ENCODE assay signal across 12 mouse cellular contexts in genomic region chr13:41354591-41354990, GRCm38 (mm10).
DNase-seq lines count a peak whose midpoint lies in the region; ATAC-seq and TF ChIP-seq lines count a peak whose summit lies in the region.
"Had no signal": no experiment of that assay in that cellular context is flagged by ENCODE, and none has a peak within 500 bp of the region (broad histone marks: within the 10 kb centered on the region; RNA-seq: fewer than 3 reads in every experiment).

No protein-coding gene starts in this region.

- no peak for ATAC-seq in kidney, embryonic 14.5 days (ENCODE audit: low FRiP score, low TSS enrichment)
- no peak for ATAC-seq in embryonic facial prominence, embryonic 14.5 days (ENCODE audit: low read depth)
- no peak for ATAC-seq in hindbrain, embryonic 12.5 days (ENCODE audit: low FRiP score)
- no peak for ATAC-seq in midbrain, embryonic 15.5 days (replicated peaks)

- H3K4me2 ChIP-seq in kidney, embryonic 14.5 days (replicated peaks; ENCODE audit: low read depth, low read length): no peak overlapping the region
- H3K4me2 ChIP-seq in embryonic facial prominence, embryonic 14.5 days (ENCODE audit: low read depth, low read length): peak overlapping the region; percentile 31
- peak overlapping the region; percentile 22; the same call in 1 of the 2 replicates for H3K4me2 ChIP-seq in hindbrain, embryonic 12.5 days (replicated peaks)
- H3K4me2 ChIP-seq in midbrain, embryonic 15.5 days: peak overlapping the region; percentile 30

- H3K9me3 ChIP-seq in kidney, embryonic 14.5 days (ENCODE audit: control insufficient read depth, low read length): no peaks in the 10 kb centered on the region
- H3K9me3 ChIP-seq in embryonic facial prominence, embryonic 14.5 days (ENCODE audit: control insufficient read depth, low read length): no peaks in the 10 kb centered on the region
- no peaks in the 10 kb centered on the region for H3K9me3 ChIP-seq in hindbrain, embryonic 12.5 days (replicated peaks)
- no peaks in the 10 kb centered on the region for H3K9me3 ChIP-seq in midbrain, embryonic 15.5 days

- no peaks in the 10 kb centered on the region; the same call in 1 of the 2 replicates for H3K36me3 ChIP-seq in kidney, adult 2 months (ENCODE audit: control insufficient read depth, insufficient read depth, low read length)
- H3K36me3 ChIP-seq in kidney, embryonic 14.5 days (ENCODE audit: control insufficient read depth, insufficient read depth, low read length): no peaks in the 10 kb centered on the region
- H3K36me3 ChIP-seq in embryonic facial prominence, embryonic 14.5 days (ENCODE audit: control insufficient read depth, insufficient read depth, low read length): no peaks in the 10 kb centered on the region
- H3K36me3 ChIP-seq in hindbrain, embryonic 12.5 days: no peaks in the 10 kb centered on the region
- H3K36me3 ChIP-seq in midbrain, embryonic 15.5 days (replicated peaks): no peaks in the 10 kb centered on the region

- no peaks in the 10 kb centered on the region for H3K27me3 ChIP-seq in kidney, adult 2 months (replicated peaks; ENCODE audit: control insufficient read depth, insufficient read depth, low read length)
- H3K27me3 ChIP-seq in kidney, embryonic 14.5 days (ENCODE audit: control insufficient read depth, insufficient read depth, low read length): no peaks in the 10 kb centered on the region
- no peaks in the 10 kb centered on the region for H3K27me3 ChIP-seq in embryonic facial prominence, embryonic 14.5 days (replicated peaks; ENCODE audit: control insufficient read depth, insufficient read depth, low read length)
- no peaks in the 10 kb centered on the region for H3K27me3 ChIP-seq in hindbrain, embryonic 12.5 days
- no peaks in the 10 kb centered on the region for H3K27me3 ChIP-seq in midbrain, embryonic 15.5 days (replicated peaks)

- no peak for TF ChIP-seq POLR2A in kidney, adult 2 months (IDR thresholded peaks at IDR 0.05; ENCODE audit: low read depth, low read length)

- no peak overlapping the region for H3K4me3 ChIP-seq in kidney, adult 2 months (ENCODE audit: insufficient read depth, low read depth, low read length)
- H3K4me3 ChIP-seq in kidney, embryonic 14.5 days (ENCODE audit: low read length): no peak overlapping the region
- 0 out of 2 replicates have a peak overlapping the region, but pooled peaks have one; percentile 4 for H3K4me3 ChIP-seq in embryonic facial prominence, embryonic 14.5 days (ENCODE audit: low read depth, low read length)
- no peak overlapping the region for H3K4me3 ChIP-seq in hindbrain, embryonic 12.5 days
- H3K4me3 ChIP-seq in midbrain, embryonic 15.5 days: no peak overlapping the region

- DNase-seq in kidney, adult 2 months: peak; percentile 41
- no peak for DNase-seq in embryonic facial prominence, embryonic 14.5 days (ENCODE audit: low spot score)
- no peak for DNase-seq in embryo, embryonic 10.5 days (ENCODE audit: low spot score)
- no peak for DNase-seq in urinary bladder, postnatal 10 days (ENCODE audit: low spot score)
- DNase-seq in adrenal gland, postnatal 14 days: no peak
- DNase-seq: adrenal gland, adult 8-10 months; cerebellum, adult 9-11 months; right cerebral cortex, adult 18-20 months; thymus, postnatal 25 days had no signal

- no peak for TF ChIP-seq CTCF in kidney, adult 2 months (conservative IDR thresholded peaks at IDR 0.05; ENCODE audit: insufficient read depth, insufficient read length, low read depth, low read length)

- H3K27ac ChIP-seq in kidney, adult 2 months (ENCODE audit: insufficient read depth, low read depth, low read length): peak overlapping the region; percentile 77
- H3K27ac ChIP-seq in kidney, embryonic 14.5 days (ENCODE audit: low read depth, low read length): no peak overlapping the region; the same call in 1 of the 2 replicates
- H3K27ac ChIP-seq in embryonic facial prominence, embryonic 14.5 days (replicated peaks; ENCODE audit: low read depth, low read length): peak overlapping the region; percentile 28; the same call in 1 of the 2 replicates
- H3K27ac ChIP-seq in hindbrain, embryonic 12.5 days: no peak overlapping the region
- no peak overlapping the region for H3K27ac ChIP-seq in midbrain, embryonic 15.5 days

- no peak overlapping the region for H3K9ac ChIP-seq in kidney, embryonic 14.5 days (ENCODE audit: low read depth, low read length)
- H3K9ac ChIP-seq in embryonic facial prominence, embryonic 14.5 days (ENCODE audit: low read depth, low read length): no peak overlapping the region
- no peak overlapping the region for H3K9ac ChIP-seq in hindbrain, embryonic 12.5 days
- no peak overlapping the region for H3K9ac ChIP-seq in midbrain, embryonic 15.5 days

- peaks cover 42% of the 10 kb centered on the region for H3K4me1 ChIP-seq in kidney, adult 2 months (ENCODE audit: control insufficient read depth, insufficient read depth, low read length)
- H3K4me1 ChIP-seq in kidney, embryonic 14.5 days (ENCODE audit: control insufficient read depth, insufficient read depth, low read length): peaks cover 28% of the 10 kb centered on the region; the same call in 1 of the 2 replicates
- peaks cover 42% of the 10 kb centered on the region for H3K4me1 ChIP-seq in embryonic facial prominence, embryonic 14.5 days (ENCODE audit: control insufficient read depth, insufficient read depth, low read length)
- peaks cover 49% of the 10 kb centered on the region for H3K4me1 ChIP-seq in hindbrain, embryonic 12.5 days
- H3K4me1 ChIP-seq in midbrain, embryonic 15.5 days: peaks cover 39% of the 10 kb centered on the region

- WGBS in kidney, adult 2 months: 45% methylated on average over 6 of the region's 6 CpGs
- 44% methylated on average over 6 of the region's 6 CpGs for WGBS in kidney, embryonic 14.5 days
- WGBS in embryonic facial prominence, embryonic 14.5 days: 55% methylated on average over 6 of the region's 6 CpGs
- WGBS in hindbrain, embryonic 12.5 days: 57% methylated on average over 6 of the region's 6 CpGs
- 37% methylated on average over 6 of the region's 6 CpGs for WGBS in midbrain, embryonic 15.5 days

Comparison
In these comparisons a context has a peak if more than half of its experiments do, and no peak if none do; other contexts are left out.
1. H3K27ac ChIP-seq: peak in kidney, adult 2 months (single experiment) and embryonic facial prominence, embryonic 14.5 days (single experiment); none in kidney, embryonic 14.5 days (single experiment), hindbrain, embryonic 12.5 days (single experiment) and midbrain, embryonic 15.5 days (single experiment).